Mouse (Mus musculus): Measurements from ENCODE around the gene Umad1. TPM values are rescaled to one million over a fixed set of nuclear protein-coding genes. Genes with fewer than 3 reads are reported as not detected.

The Umad1 gene
- polyA plus RNA-seq, 1 experiment from 2014 or later: 23.2 TPM

DNA sequence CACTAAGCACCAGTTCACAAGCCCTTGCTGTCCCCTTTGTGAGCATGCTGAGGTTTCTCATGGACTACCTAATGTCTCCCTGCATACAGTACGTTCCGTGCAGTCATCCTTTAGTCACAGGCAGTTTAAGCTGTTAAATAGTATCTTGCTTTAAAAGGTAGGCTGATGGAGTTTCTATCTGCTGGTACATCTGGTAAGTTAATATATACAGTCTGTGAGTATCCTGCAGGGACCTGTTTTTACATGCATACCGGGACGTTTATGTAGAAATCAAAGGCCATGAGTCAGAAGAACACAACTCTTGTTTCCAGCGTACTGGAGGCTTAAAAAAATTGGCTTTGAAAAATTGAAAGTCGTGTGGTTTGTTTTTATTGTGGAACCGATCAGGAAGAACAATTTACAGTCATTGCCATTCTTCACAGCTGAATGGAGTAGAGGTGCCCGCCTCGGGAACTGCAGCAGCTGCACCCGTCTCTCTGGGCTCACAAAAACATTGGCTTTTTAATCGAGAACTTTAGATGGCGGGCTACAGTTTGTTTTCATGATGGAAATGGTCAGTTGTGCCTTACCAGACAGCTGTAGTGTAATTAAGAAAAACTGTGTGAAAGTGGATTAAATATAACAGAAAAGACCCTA, 93.6 kb downstream of the Umad1 start:
- Histone ChIP-seq H3K9ac (no peak overlapping the region), H3K4me2 (no peak overlapping the region), H3K4me3 (no peak overlapping the region), H3K27ac (no peak overlapping the region), H3K4me1 (replicated peaks) (no peaks in the 10 kb centered on the region), H3K27me3 (no peaks in the 10 kb centered on the region), H3K9me3 (replicated peaks) (no peaks in the 10 kb centered on the region), H3K36me3 (no peaks in the 10 kb centered on the region)
- ATAC-seq (replicated peaks; ENCODE audit: insufficient number of reproducible peaks, insufficient read depth, low FRiP score, low read depth): no peak
- 75% methylated on average over 12 of the region's 12 CpGs for WGBS

DNA sequence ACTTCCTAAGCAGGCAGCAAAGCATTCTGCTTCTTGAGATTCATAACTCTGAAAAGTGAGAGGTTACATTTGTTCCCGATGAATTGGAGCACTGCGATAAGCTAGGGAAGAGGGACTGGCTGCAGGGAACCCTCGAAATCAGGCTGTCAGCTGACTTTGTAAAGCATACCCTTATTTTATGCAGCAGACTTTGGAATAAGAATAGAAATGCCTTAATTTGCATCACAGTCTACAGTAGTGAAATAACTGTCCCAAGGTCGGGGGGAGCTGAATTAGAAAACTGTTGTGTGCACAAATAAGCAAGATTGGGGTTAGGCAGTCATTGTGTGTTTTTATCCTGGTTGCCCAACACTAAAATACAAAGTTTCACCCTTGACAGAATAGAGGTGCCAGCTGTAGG, 94.4 kb downstream of the Umad1 start:
- Histone ChIP-seq H3K9me3 (replicated peaks) (no peaks in the 10 kb centered on the region), H3K4me2 (no peak overlapping the region), H3K4me3 (no peak overlapping the region), H3K27me3 (no peaks in the 10 kb centered on the region), H3K9ac (no peak overlapping the region), H3K4me1 (replicated peaks) (no peaks in the 10 kb centered on the region), H3K27ac (no peak overlapping the region), H3K36me3 (no peaks in the 10 kb centered on the region)
- WGBS: 67% methylated on average over 4 of the region's 4 CpGs
- ATAC-seq (replicated peaks; ENCODE audit: insufficient number of reproducible peaks, insufficient read depth, low FRiP score, low read depth): no peak

DNA sequence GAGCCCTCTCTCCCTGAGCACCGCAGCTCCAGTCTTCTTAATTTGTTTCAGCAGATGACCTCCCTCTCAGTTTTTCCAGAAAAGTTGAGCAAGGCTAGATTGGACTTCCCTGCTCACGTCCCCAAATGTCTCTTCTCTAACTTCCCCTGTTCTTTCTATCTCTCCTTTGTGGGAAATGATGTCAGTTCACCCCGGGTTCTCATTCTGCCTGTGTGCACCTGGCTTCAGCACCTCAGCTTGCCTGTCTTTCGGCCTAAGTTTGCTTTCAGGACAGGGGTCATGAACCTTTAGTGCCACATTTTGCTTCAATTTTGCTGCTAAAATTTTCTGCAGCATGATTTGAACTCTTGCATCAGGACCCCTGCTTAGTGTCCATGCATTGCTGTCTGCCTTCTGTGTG, 95.8 kb downstream of the Umad1 start:
- Histone ChIP-seq H3K27me3 (no peaks in the 10 kb centered on the region), H3K9ac (no peak overlapping the region), H3K9me3 (replicated peaks) (no peaks in the 10 kb centered on the region), H3K4me1 (replicated peaks) (no peaks in the 10 kb centered on the region), H3K36me3 (no peaks in the 10 kb centered on the region), H3K4me2 (no peak overlapping the region), H3K4me3 (no peak overlapping the region), H3K27ac (no peak overlapping the region)
- 85% methylated on average over 4 of the region's 4 CpGs for WGBS
- ATAC-seq (replicated peaks; ENCODE audit: insufficient number of reproducible peaks, insufficient read depth, low FRiP score, low read depth): no peak

DNA sequence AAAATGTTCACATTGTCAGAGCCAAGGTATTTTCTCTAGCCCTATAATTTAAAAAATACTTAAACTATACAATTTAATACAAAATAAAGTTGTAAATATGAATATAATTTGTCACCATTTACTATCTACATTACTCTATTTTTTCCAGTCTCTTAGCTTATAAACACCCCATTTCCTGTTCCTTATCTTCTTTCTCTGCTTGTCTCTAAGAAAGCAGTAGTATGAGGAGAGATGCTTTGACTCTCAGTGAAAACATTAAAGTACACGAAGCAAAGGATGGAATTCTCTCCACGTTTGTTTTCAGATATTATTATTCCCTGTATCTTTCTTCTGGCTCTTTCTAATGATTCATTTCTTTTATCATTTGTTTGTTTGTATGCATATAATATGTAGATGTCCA, 99.1 kb downstream of the Umad1 start:
- H3K4me3 ChIP-seq: no peak overlapping the region
- no peaks in the 10 kb centered on the region for H3K4me1 ChIP-seq (replicated peaks)
- no peaks in the 10 kb centered on the region for H3K27me3 ChIP-seq
- no peak for ATAC-seq (replicated peaks; ENCODE audit: insufficient number of reproducible peaks, insufficient read depth, low FRiP score, low read depth)
- H3K9ac ChIP-seq: no peak overlapping the region
- WGBS: 57% methylated on average over 2 of the region's 2 CpGs
- no peak overlapping the region for H3K4me2 ChIP-seq
- H3K27ac ChIP-seq: no peak overlapping the region
- no peaks in the 10 kb centered on the region for H3K36me3 ChIP-seq
- no peaks in the 10 kb centered on the region for H3K9me3 ChIP-seq (replicated peaks)

DNA sequence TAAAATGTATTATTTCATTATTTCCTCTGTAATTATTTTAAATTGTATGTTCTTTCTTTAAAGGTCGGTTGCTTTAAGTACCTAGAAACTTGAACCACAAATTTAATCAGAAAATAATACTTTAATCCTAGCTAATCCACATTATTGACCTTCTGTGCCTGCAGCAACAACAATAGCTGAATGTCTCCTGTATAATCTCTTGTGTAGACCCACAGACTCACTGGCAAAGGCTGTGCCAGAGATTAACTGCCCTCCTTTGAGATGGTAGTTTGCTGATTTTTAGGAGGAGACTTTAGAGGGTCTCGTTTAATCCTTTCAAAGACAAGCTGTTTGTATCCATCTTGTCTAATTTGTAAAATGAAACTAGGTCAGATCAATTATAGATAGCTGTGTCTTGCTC, 99.7 kb downstream of the Umad1 start:
- ATAC-seq (replicated peaks; ENCODE audit: insufficient number of reproducible peaks, insufficient read depth, low FRiP score, low read depth): no peak
- Histone ChIP-seq H3K9ac (no peak overlapping the region), H3K27ac (no peak overlapping the region), H3K9me3 (replicated peaks) (no peaks in the 10 kb centered on the region), H3K27me3 (no peaks in the 10 kb centered on the region), H3K4me1 (replicated peaks) (no peaks in the 10 kb centered on the region), H3K4me2 (no peak overlapping the region), H3K4me3 (no peak overlapping the region), H3K36me3 (no peaks in the 10 kb centered on the region)
- WGBS: 74% methylated on average over 2 of the region's 2 CpGs

DNA sequence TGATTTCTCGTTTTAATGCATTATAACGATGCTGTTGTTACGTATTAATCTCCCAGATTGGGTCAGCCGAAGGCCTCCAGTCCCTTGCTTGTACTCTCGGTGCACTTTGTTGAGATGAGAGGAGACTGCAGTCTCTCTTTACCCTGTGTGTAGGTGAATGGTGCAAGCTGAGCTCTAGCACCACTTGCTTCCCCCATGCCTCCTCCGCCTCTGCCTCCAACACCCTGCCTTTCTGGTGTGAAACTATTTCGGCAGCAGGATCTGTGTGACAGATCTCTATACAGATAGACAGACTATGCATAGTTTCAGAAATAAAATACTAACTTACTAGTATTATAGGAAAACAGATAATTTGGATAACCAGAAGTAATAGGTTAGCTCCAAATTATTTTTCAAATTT, 101.7 kb downstream of the Umad1 start:
- H3K9ac ChIP-seq: no peak overlapping the region
- no peaks in the 10 kb centered on the region for H3K9me3 ChIP-seq (replicated peaks)
- ATAC-seq (replicated peaks; ENCODE audit: insufficient number of reproducible peaks, insufficient read depth, low FRiP score, low read depth): no peak
- H3K4me2 ChIP-seq: no peak overlapping the region
- no peaks in the 10 kb centered on the region for H3K27me3 ChIP-seq
- no peak overlapping the region for H3K4me3 ChIP-seq
- WGBS: 84% methylated on average over 7 of the region's 7 CpGs
- no peaks in the 10 kb centered on the region for H3K36me3 ChIP-seq
- no peaks in the 10 kb centered on the region for H3K4me1 ChIP-seq (replicated peaks)
- H3K27ac ChIP-seq: no peak overlapping the region

DNA sequence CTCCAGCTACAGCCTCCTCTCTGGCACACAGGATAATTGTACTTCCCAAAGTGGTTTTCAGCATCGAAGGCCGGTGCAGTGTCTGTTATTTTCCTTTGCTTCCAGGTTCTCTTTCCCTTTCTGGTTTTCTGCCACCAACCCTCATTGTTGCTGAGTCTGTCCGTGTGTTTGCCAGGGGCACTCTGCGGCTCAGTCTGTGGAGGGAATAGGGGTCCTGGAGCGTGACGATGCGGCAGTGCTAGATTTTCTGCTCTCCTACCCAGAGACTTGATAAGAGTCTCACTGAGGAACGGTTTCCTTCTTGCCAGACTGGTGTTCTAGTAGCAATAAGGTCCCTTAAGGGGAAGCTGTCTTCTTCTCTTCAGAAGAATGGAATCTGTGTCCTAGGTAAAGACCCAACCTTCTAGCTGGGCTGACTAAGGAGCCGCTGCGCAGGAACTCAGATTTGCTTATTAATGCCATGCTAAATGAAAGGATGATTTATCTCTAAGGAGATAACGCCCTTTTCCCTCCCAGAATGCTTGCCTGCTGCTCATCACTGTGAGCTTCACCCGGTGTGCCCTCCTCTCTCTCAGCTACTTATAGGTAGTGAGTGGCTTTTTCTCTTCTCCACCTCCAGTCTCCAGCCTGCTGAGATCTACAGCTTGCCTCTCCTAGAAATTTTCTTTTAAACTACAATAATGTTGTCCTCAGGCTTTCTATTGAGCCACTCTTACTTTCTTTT, 105.1 kb downstream of the Umad1 start:
- Histone ChIP-seq H3K4me2 (no peak overlapping the region), H3K9me3 (replicated peaks) (no peaks in the 10 kb centered on the region), H3K4me3 (no peak overlapping the region), H3K36me3 (no peaks in the 10 kb centered on the region), H3K27ac (no peak overlapping the region), H3K4me1 (replicated peaks) (no peaks in the 10 kb centered on the region), H3K27me3 (no peaks in the 10 kb centered on the region), H3K9ac (no peak overlapping the region)
- WGBS: 69% methylated on average over 12 of the region's 12 CpGs
- ATAC-seq (replicated peaks; ENCODE audit: insufficient number of reproducible peaks, insufficient read depth, low FRiP score, low read depth): no peak

DNA sequence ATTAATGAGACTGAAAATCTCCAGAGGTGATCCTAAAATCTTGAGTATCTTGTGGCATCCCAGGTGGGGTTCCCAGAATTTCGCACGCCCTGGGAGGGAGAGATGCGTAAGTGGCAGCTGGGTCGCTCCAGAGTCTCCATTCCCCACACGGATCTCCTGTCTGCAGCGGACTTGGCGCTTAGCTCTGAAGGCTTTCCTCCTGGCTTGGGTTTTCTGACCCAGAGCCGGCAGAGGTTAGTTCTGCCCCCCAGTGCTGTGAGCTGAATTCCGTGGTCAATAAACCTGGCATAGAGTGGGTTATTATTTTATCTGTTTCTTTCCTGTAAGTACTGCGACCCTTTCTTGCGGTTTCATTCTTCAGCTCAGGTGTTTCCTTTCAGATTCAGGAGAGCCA, 105.7 kb downstream of the Umad1 start:
- Histone ChIP-seq H3K36me3 (no peaks in the 10 kb centered on the region), H3K27me3 (no peaks in the 10 kb centered on the region), H3K4me1 (replicated peaks) (no peaks in the 10 kb centered on the region), H3K27ac (no peak overlapping the region), H3K4me3 (no peak overlapping the region), H3K9ac (no peak overlapping the region), H3K9me3 (replicated peaks) (no peaks in the 10 kb centered on the region), H3K4me2 (no peak overlapping the region)
- WGBS: 87% methylated on average over 11 of the region's 11 CpGs
- ATAC-seq (replicated peaks; ENCODE audit: insufficient number of reproducible peaks, insufficient read depth, low FRiP score, low read depth): no peak

DNA sequence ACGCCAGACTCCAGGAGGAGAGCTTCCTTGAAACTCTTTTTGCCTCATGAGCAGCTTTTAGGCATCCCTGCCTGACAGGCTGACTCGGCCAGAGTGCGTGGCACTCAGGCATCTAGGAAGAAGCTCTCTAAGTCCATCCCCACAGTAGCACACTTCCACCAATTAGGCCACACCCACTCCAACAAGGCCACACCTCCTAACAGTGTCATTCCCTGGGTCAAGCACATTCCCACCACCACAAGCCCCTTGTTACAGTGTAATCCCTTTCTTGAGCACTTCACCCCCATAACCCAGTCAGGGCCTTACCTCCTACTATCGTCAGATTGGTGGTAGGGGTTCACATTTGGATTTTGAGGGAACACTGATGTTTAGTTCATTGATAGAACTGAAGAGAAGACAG, 108.6 kb downstream of the Umad1 start:
- no peaks in the 10 kb centered on the region for H3K9me3 ChIP-seq (replicated peaks)
- H3K9ac ChIP-seq: no peak overlapping the region
- no peak overlapping the region for H3K4me2 ChIP-seq
- WGBS: 91% methylated on average over 4 of the region's 4 CpGs
- no peak for ATAC-seq (replicated peaks; ENCODE audit: insufficient number of reproducible peaks, insufficient read depth, low FRiP score, low read depth)
- no peaks in the 10 kb centered on the region for H3K36me3 ChIP-seq
- no peak overlapping the region for H3K27ac ChIP-seq
- H3K4me1 ChIP-seq (replicated peaks): 0 out of 2 replicates have a peak, but pooled peaks cover 7% of the 10 kb centered on the region
- H3K4me3 ChIP-seq: no peak overlapping the region
- no peaks in the 10 kb centered on the region for H3K27me3 ChIP-seq

DNA sequence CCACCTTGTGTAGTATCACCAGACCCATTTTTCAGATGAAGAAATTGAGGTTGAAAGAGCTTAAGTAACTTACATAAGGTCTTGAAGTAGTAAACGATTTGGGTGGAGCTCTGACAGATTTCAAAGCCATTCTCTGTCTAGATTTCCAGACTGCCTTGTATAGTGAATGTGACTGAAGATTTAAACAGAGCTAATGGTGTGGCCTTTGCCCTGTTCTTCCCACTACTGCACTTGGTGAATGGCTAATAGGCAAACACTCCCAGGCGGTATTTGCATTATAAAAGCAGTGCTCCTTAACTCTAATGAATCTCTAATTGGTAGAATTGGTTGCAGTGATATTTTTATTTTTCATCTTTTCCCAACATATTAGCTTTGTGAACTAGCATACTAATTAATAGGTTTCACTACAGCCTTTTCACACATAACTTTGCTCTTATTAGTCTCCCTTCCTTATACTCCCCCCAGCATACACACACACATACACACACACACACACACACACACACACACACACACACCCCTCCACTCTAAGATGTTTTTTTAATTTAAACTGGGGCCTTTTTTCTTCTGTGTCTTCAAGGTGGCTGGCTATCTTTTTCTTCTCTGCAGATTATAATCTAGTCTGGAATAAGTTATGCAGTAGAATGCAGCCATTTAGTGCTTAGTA, 109.2 kb downstream of the Umad1 start:
- no peaks in the 10 kb centered on the region for H3K27me3 ChIP-seq
- ATAC-seq (replicated peaks; ENCODE audit: insufficient number of reproducible peaks, insufficient read depth, low FRiP score, low read depth): no peak
- H3K9ac ChIP-seq: no peak overlapping the region
- H3K4me2 ChIP-seq: no peak overlapping the region
- H3K4me1 ChIP-seq (replicated peaks): 0 out of 2 replicates have a peak, but pooled peaks cover 7% of the 10 kb centered on the region
- H3K27ac ChIP-seq: no peak overlapping the region
- H3K36me3 ChIP-seq: no peaks in the 10 kb centered on the region
- no peaks in the 10 kb centered on the region for H3K9me3 ChIP-seq (replicated peaks)
- 87% methylated on average over 2 of the region's 2 CpGs for WGBS
- H3K4me3 ChIP-seq: no peak overlapping the region

DNA sequence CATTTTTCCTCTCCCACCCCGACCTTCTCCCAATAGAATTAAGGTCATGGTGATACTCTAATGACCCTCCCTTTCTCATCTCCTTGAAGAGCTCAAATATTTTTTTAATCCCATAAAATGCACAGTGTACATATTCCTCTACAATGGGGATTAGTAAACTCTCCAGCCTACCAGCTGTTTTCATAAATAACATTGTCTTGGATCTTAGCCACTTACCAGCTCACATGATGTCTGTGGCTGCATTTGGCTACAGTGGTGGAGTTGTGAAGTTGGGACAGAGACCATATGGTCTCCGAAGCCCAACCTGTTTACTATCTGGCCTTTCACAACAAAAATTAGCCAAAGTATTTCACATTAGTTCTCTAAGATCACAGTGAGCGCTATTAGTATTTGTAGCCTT, 111.5 kb downstream of the Umad1 start:
- H3K4me3 ChIP-seq: no peak overlapping the region
- WGBS: 70% methylated on average over 3 of the region's 3 CpGs
- no peak overlapping the region for H3K9ac ChIP-seq
- no peaks in the 10 kb centered on the region for H3K36me3 ChIP-seq
- no peak for ATAC-seq (replicated peaks; ENCODE audit: insufficient number of reproducible peaks, insufficient read depth, low FRiP score, low read depth)
- H3K9me3 ChIP-seq (replicated peaks): no peaks in the 10 kb centered on the region
- no peak overlapping the region for H3K27ac ChIP-seq
- no peak overlapping the region for H3K4me2 ChIP-seq
- 0 out of 2 replicates have a peak, but pooled peaks cover 7% of the 10 kb centered on the region for H3K4me1 ChIP-seq (replicated peaks)
- H3K27me3 ChIP-seq: no peaks in the 10 kb centered on the region
